Mouse (Mus musculus): ENCODE data around the gene Klhl22. TPM values are rescaled to one million over a fixed set of nuclear protein-coding genes. Genes with fewer than 3 reads are reported as not detected.
A peak's percentile ranks its signal among the peaks of the same experiment; 100 is the strongest.

The Klhl22 gene
- polyA plus RNA-seq, 1 experiment from 2014 or later: 38.7 TPM

DNA sequence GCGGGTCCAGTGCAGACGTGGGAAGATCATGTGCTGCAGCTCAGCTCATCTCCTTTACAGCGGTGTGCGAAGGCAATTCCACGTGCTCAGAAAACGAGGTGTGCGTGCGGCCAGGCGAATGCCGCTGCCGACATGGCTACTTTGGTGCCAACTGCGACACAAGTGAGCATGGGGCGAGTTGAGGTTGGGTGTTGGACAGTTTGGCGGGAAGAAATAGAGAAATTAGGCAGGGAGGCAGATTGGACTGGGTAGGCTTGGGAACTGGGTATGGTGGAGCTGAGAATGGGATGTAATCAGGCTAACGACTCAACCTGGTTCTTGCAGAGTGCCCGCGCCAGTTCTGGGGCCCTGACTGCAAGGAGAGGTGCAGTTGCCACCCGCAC, 43.0 kb downstream of the Klhl22 start:
- Histone ChIP-seq H3K4me2 (peak overlapping the region; percentile 38), H3K27me3 (ENCODE audit: control insufficient read depth, insufficient read depth, low read length) (peaks cover 94% of the 10 kb centered on the region), H3K4me3 (ENCODE audit: low read depth, low read length) (peak overlapping the region; percentile 21), H3K36me3 (ENCODE audit: control insufficient read depth, insufficient read depth, low read length) (no peaks in the 10 kb centered on the region), H3K9ac (ENCODE audit: low read length) (no peak overlapping the region), H3K4me1 (ENCODE audit: control insufficient read depth, insufficient read depth, low read length) (peaks cover 46% of the 10 kb centered on the region), H3K27ac (ENCODE audit: low read depth, low read length) (no peak overlapping the region), H3K9me3 (ENCODE audit: control insufficient read depth, low read length) (no peaks in the 10 kb centered on the region)
- 4% methylated on average over 18 of the region's 18 CpGs for WGBS
- DNase-seq (ENCODE audit: low spot score, missing footprints) (peak; percentile 94), ATAC-seq (ENCODE audit: low FRiP score) (no peak)

DNA sequence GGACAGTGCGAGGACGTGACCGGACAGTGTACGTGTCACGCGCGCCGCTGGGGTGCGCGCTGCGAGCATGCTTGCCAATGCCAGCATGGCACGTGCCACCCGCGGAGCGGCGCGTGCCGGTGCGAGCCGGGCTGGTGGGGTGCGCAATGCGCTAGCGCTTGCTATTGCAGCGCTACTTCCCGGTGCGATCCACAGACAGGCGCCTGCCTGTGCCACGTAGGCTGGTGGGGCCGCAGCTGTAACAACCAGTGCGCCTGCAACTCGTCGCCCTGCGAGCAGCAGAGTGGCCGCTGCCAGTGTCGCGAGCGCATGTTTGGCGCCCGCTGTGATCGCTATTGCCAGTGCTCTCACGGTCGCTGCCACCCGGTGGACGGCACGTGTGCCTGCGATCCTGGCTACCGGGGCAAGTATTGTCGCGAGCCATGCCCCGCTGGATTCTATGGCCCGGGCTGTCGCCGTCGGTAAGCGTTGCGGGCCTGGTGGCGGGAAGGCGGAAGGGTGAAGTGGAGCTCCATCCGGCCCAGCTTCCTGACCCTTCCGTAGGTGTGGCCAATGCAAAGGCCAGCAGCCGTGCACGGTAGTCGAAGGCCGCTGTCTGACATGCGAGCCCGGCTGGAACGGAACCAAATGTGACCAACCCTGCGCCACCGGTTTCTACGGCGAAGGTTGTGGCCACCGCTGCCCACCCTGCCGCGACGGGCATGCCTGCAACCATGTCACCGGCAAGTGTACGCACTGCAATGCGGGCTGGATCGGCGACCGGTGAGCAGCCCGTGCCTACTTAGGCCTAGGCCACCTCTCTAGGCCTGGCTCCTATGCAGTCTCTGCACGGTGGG, 43.6 kb downstream of the Klhl22 start:
- Histone ChIP-seq H3K4me3 (ENCODE audit: low read depth, low read length) (peak overlapping the region; percentile 21), H3K27me3 (ENCODE audit: control insufficient read depth, insufficient read depth, low read length) (peaks cover 89% of the 10 kb centered on the region), H3K9ac (ENCODE audit: low read length) (0 out of 2 replicates have a peak overlapping the region, but pooled peaks have one; percentile 12), H3K36me3 (ENCODE audit: control insufficient read depth, insufficient read depth, low read length) (no peaks in the 10 kb centered on the region), H3K4me2 (peak overlapping the region; percentile 38), H3K4me1 (ENCODE audit: control insufficient read depth, insufficient read depth, low read length) (peaks cover 44% of the 10 kb centered on the region), H3K27ac (ENCODE audit: low read depth, low read length) (no peak overlapping the region), H3K9me3 (ENCODE audit: control insufficient read depth, low read length) (no peaks in the 10 kb centered on the region)
- peak; percentile 95 for DNase-seq (ENCODE audit: low spot score, missing footprints)
- no peak for ATAC-seq (ENCODE audit: low FRiP score)
- WGBS: 2% methylated on average over 83 of the region's 83 CpGs

DNA sequence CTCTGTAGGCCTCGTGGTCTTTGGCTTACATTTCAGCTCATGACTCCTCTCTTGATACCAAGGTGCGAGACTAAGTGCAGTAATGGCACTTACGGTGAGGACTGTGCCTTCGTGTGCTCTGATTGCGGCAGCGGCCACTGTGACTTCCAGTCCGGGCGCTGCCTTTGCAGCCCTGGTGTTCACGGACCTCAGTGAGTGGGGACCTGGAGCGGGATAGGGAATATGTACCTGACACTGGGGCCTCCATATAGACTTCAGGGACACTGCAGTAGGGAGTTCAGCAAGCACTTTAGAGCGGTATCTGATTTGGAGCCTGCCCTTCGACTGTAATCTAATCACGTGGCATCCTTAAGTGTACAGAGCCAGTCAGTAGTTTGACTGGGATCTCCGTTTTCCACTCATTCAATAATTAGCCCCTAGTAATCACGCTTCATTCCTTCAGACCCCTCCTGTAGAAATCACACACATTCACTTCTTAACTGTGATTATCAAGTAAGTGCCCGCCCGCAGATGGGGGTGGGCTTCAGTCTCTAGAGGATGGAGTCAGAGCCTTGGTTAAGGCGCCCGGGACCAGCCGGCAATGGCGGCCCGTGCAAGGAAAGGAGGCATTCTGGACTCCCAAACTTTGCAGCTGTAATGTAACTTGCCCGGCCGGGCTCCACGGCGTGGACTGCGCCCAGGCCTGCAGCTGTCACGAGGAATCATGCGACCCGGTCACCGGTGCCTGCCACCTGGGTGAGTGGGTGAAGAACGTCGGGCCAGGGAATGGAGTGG, 44.4 kb downstream of the Klhl22 start:
- Histone ChIP-seq H3K27me3 (ENCODE audit: control insufficient read depth, insufficient read depth, low read length) (peaks cover 85% of the 10 kb centered on the region), H3K27ac (ENCODE audit: low read depth, low read length) (no peak overlapping the region), H3K4me3 (ENCODE audit: low read depth, low read length) (peak overlapping the region; percentile 35), H3K9ac (ENCODE audit: low read length) (no peak overlapping the region), H3K4me1 (ENCODE audit: control insufficient read depth, insufficient read depth, low read length) (peaks cover 38% of the 10 kb centered on the region), H3K4me2 (peak overlapping the region; percentile 57), H3K9me3 (ENCODE audit: control insufficient read depth, low read length) (no peaks in the 10 kb centered on the region), H3K36me3 (ENCODE audit: control insufficient read depth, insufficient read depth, low read length) (no peaks in the 10 kb centered on the region)
- ATAC-seq (ENCODE audit: low FRiP score): no peak
- 9% methylated on average over 33 of the region's 33 CpGs for WGBS
- peak; percentile 92 for DNase-seq (ENCODE audit: low spot score, missing footprints)

DNA sequence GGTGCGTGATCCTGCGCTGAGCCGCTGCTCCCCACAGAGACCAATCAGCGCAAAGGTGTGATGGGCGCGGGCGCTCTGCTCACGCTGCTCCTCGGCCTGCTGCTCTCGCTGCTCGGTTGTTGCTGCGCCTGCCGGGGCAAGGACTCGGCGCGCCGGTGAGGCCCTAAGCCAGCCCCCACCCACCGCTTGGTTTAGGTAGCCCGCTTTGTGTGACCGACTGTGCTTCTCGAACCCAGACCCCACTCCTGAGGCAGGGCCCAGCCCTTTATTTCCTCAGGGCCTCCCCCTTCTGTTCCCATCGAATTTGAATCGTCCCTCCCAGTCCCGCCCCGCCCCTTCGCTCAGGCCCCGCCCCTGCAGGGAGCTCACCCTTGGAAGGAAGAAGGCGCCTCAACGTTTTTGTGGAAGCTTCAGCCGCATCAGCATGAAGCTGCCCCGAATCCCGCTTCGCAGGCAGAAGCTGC, 45.1 kb downstream of the Klhl22 start:
- Histone ChIP-seq H3K9me3 (ENCODE audit: control insufficient read depth, low read length) (no peaks in the 10 kb centered on the region), H3K36me3 (ENCODE audit: control insufficient read depth, insufficient read depth, low read length) (no peaks in the 10 kb centered on the region), H3K4me2 (peak overlapping the region; percentile 57), H3K4me1 (ENCODE audit: control insufficient read depth, insufficient read depth, low read length) (peaks cover 38% of the 10 kb centered on the region), H3K9ac (ENCODE audit: low read length) (0 out of 2 replicates have a peak overlapping the region, but pooled peaks have one; percentile 12), H3K27me3 (ENCODE audit: control insufficient read depth, insufficient read depth, low read length) (peaks cover 82% of the 10 kb centered on the region), H3K27ac (ENCODE audit: low read depth, low read length) (no peak overlapping the region), H3K4me3 (ENCODE audit: low read depth, low read length) (peak overlapping the region; percentile 35)
- WGBS: 2% methylated on average over 33 of the region's 33 CpGs
- peak; percentile 26 for ATAC-seq (ENCODE audit: low FRiP score)
- DNase-seq (ENCODE audit: low spot score, missing footprints): peak; percentile 96

DNA sequence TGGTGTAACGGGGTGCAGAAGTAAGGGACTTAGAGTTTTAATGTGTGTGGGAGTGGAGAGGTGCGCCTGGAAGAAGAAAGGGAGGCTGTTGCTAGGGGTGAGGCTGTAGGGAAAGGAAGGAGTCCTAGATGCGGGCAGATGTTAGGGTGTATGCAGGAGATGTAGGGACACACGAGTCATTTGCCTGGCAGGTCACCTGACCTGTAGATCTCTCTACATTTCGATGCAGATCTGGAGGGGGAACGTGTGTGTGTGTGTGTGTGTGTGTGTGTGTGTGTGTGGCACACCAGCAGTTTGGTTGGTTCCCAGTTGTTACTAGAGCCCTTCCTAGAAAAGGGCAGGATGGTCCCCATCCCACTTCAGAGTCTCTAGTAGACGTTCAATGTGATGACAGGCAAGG, 45.6 kb downstream of the Klhl22 start:
- 10% methylated on average over 7 of the region's 7 CpGs for WGBS
- Histone ChIP-seq H3K4me2 (peak overlapping the region; percentile 57), H3K36me3 (ENCODE audit: control insufficient read depth, insufficient read depth, low read length) (no peaks in the 10 kb centered on the region), H3K27me3 (ENCODE audit: control insufficient read depth, insufficient read depth, low read length) (peaks cover 77% of the 10 kb centered on the region), H3K9me3 (ENCODE audit: control insufficient read depth, low read length) (no peaks in the 10 kb centered on the region), H3K27ac (ENCODE audit: low read depth, low read length) (no peak overlapping the region), H3K4me1 (ENCODE audit: control insufficient read depth, insufficient read depth, low read length) (peaks cover 40% of the 10 kb centered on the region), H3K9ac (ENCODE audit: low read length) (0 out of 2 replicates have a peak overlapping the region, but pooled peaks have one; percentile 12), H3K4me3 (ENCODE audit: low read depth, low read length) (peak overlapping the region; percentile 35)
- ATAC-seq (ENCODE audit: low FRiP score) (no peak), DNase-seq (ENCODE audit: low spot score, missing footprints) (peak; percentile 87)

DNA sequence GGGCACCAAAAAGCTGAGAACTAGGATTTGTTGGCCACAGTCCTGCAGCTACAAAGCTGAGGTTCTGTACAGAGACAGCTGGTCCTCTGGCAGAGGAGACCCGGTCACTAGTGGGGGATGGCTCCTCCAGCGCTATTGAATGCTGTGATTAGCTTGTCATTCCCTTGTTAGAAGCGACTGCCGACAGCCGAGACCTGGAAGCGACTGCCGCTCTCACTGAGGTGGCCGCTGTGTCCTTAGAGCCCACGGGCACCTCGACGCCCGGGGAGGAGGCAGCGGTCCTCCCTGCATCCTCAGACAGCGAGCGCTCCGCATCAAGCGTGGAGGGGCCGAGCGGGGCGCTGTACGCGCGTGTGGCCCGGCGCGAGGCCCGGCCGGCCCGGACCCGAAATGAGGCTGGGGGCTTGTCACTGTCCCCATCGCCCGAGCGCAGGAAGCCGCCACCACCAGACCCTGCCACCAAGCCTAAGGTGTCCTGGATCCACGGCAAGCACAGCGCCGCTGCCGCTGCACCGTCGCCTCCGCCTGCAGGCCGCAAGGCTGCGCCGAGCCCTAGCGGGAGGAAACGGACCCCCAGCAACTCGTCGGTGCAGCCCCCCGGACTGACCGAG, 47.3 kb downstream of the Klhl22 start:
- ATAC-seq (ENCODE audit: low FRiP score): peak; percentile 20; the same call in 1 of the 2 replicates
- peaks cover 61% of the 10 kb centered on the region for H3K27me3 ChIP-seq (ENCODE audit: control insufficient read depth, insufficient read depth, low read length)

DNA sequence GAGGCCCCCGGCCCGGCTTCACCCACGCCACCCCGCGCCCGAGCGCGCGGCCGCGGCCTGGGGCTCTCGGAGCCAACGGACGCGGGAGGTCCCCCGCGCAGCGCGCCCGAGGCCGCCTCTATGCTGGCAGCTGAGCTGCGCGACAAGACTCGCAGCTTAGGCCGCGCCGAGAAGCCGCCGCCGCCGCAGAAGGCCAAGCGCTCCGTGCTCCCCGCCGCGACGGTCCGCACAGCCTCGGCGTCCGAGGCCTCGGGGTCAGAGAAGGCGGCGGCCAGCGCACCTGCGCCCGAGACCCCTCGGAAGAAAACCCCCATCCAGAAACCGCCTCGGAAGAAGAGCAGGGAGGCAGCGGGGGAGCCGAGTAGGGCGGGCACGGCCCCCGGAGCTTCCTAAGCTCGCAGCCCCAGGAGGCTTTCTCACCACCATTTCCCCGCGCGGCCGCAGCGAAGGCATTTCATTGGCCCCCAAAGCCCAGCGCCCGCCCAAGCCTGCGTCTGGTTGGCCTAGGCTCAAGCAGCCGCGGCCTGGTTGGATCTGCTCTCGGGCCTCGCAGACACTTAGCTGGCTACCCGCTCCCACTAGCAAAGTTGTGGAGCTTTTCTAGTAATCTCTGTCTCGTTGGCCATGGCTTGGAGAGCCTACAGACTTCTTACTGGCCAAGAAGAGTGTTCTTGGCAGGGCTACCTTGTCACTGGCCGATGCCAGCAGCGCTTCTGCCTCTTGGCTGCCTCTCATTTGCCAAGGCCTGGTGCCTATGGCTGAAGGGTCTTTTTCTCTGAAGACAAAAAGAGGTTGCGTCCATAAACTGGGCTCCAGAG, 48.0 kb downstream of the Klhl22 start:
- Histone ChIP-seq H3K9ac (ENCODE audit: low read length) (peak overlapping the region; percentile 93), H3K4me1 (ENCODE audit: control insufficient read depth, insufficient read depth, low read length) (peaks cover 38% of the 10 kb centered on the region), H3K9me3 (ENCODE audit: control insufficient read depth, low read length) (no peaks in the 10 kb centered on the region), H3K27me3 (ENCODE audit: control insufficient read depth, insufficient read depth, low read length) (peaks cover 54% of the 10 kb centered on the region), H3K27ac (ENCODE audit: low read depth, low read length) (peak overlapping the region; percentile 67; the same call in 1 of the 2 replicates), H3K4me3 (ENCODE audit: low read depth, low read length) (peak overlapping the region; percentile 54), H3K36me3 (ENCODE audit: control insufficient read depth, insufficient read depth, low read length) (no peaks in the 10 kb centered on the region), H3K4me2 (peak overlapping the region; percentile 98)
- DNase-seq (ENCODE audit: low spot score, missing footprints) (peak; percentile 98), ATAC-seq (ENCODE audit: low FRiP score) (peak; percentile 85)
- WGBS: 2% methylated on average over 71 of the region's 73 CpGs

More for the DNA sequence above, 47.3 kb downstream of the Klhl22 start:
- Histone ChIP-seq H3K9me3 (ENCODE audit: control insufficient read depth, low read length) (no peaks in the 10 kb centered on the region), H3K4me1 (ENCODE audit: control insufficient read depth, insufficient read depth, low read length) (peaks cover 40% of the 10 kb centered on the region), H3K4me3 (ENCODE audit: low read depth, low read length) (peak overlapping the region; percentile 54), H3K4me2 (peak overlapping the region; percentile 98), H3K9ac (ENCODE audit: low read length) (peak overlapping the region; percentile 93), H3K36me3 (ENCODE audit: control insufficient read depth, insufficient read depth, low read length) (no peaks in the 10 kb centered on the region), H3K27ac (ENCODE audit: low read depth, low read length) (peak overlapping the region; percentile 67; the same call in 1 of the 2 replicates)
- peak; percentile 97 for DNase-seq (ENCODE audit: low spot score, missing footprints)
- 5% methylated on average over 45 of the region's 50 CpGs for WGBS

DNA sequence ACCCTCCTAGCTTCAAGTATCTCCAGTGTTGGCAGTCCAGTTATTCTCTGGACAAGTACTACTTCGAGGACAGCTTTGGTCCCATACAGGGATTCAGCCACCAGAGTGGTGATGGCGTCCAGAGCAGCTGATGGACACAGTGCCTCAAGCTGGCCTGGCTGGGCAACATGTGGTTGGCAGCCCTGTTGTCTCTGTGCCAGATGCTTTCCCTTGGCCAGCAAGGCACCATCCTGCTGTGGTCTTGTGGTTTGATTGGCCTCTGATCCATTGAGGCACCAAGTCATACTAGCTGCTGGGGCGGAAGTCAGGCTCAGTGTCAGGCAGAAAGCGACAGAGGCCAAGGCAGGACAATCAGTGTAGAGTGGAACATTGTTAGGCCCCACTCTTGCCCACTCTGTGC, 49.7 kb downstream of the Klhl22 start:
- DNase-seq (ENCODE audit: low spot score, missing footprints) (no peak), ATAC-seq (ENCODE audit: low FRiP score) (no peak)
- peaks cover 24% of the 10 kb centered on the region for H3K4me1 ChIP-seq (ENCODE audit: control insufficient read depth, insufficient read depth, low read length)
- no peak overlapping the region for H3K4me3 ChIP-seq (ENCODE audit: low read depth, low read length)
- no peak overlapping the region for H3K9ac ChIP-seq (ENCODE audit: low read length)
- H3K27ac ChIP-seq (ENCODE audit: low read depth, low read length): no peak overlapping the region
- H3K36me3 ChIP-seq (ENCODE audit: control insufficient read depth, insufficient read depth, low read length): no peaks in the 10 kb centered on the region
- no peaks in the 10 kb centered on the region for H3K9me3 ChIP-seq (ENCODE audit: control insufficient read depth, low read length)
- H3K4me2 ChIP-seq: no peak overlapping the region
- 81% methylated on average over 4 of the region's 4 CpGs for WGBS
- peaks cover 44% of the 10 kb centered on the region for H3K27me3 ChIP-seq (ENCODE audit: control insufficient read depth, insufficient read depth, low read length)
